Mouse (Mus musculus) retina, postnatal 7 days (tissue): ENCODE results near the gene Zbtb4.

ENCODE experiments used
- DNase-seq: peaks from one replicate; pipeline ENCODE4 v3.0.0-alpha.2; 2012; ENCODE audit warnings: low read depth, low spot score

The Zbtb4 gene

DNA sequence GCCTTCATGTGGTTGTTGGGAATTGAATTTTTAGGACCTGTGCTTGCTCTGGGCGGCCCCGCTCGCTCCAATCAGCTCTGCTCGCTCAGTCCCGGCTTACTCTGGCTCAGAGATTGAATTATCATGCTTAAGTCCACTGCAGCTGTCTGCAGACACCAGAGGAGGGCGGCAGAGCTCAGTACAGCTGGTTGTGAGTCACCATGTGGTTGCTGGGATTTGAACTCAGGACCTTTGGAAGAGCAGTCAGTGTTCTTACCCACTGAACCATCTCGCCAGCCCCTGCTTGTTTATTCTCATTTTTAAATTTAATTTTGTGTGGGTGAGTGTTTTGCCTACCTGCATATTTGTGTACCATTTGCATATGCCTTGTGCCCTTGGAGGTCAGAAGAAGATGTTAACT, 2.2 kb upstream of the Zbtb4 start:
- no peak for DNase-seq

DNA sequence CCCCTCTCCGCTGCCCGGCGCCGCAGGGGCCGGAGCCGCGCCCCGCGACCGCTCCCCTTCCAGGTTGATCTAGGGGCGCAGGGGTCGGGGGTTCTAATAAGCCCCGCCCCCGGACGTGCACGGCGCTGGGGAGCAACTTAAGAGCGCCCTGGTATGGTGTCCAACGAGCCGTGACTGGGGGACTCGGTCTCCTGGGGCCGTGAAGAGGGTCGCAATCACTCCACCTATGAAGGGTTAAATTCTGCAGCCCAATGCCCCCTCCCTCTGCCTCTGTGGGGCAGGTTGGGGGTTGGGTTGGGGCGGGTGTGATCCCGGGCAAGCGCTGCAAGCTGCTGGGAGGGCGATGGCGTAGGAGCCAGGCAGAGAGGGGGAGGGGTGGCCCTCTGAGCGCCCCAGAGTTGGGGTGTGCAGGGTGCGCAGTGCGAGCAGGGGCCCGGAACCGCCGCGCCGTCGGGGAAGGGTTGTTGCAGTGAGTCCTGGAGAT, 456 bp downstream of the Zbtb4 start:
- DNase-seq, result peak; percentile 49

DNA sequence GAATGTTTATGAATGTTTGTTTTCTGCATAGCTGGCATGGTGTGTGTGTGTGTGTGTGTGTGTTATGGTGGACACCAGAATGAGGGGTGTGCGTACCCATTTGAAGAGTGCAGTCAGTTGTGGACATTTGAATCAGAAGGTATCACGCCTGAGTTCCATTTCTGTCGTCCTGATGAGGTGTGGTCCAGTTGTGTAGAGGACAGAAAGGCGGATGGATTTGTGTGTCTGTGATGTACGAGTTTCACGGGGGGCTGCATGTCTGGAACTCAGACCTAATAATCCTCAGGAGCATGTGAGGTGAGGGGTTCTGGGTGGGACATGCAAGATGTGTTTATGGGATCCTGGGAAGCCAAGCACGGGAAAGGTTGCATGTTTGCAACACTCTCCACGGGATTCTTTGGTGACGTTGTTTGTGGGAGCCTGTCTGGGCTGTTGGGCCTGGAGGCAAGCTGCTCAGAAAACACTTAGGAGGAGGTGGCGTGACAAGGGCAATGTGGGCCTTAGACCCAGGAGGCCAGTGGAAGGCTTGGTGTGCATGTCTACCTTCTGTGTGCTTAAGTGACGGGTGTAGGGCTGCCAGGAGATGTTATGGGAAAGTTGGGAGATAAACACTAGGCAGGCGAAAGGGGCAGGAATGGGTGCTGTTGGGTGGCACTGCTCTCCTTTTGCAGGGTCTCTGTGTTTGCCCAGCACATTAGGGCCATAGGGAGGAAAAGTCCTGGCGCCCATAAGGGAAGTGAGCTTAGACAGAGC, 1.3 kb downstream of the Zbtb4 start:
- DNase-seq, result no peak

DNA sequence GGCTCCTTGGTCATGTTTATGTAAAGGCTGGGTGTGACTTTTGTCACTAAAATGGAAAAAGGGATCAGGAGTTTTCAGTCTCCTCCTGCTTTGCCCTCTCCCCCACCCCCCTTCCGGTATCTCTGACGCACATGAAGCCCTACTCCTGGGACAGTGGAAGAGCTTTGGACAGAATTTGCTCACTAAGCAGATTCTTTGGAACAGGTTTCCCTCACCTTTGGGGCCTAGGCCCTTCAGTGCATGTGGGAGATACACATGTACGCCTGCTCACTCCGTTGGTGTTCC, 1.9 kb downstream of the Zbtb4 start:
- DNase-seq, result no peak

DNA sequence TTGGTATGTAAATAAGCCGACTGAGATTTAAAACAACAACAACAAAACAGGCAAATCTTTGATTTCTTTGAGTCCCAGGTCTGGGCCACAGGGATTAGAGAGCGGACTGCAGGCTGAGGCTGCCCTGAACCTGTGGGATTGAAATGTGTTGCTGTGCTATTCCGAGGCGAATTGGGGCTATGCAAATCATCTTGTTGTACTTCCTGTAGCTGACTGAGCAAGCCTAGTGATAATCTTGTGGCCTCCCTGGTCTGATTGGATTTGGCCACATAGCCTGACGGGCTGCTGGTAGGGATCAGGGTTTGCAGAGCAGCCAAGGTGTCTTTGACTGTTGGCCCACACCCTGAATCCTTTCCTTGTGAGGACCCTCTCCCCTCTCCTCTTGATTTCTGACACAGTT, 9.2 kb downstream of the Zbtb4 start:
- DNase-seq, result no peak

DNA sequence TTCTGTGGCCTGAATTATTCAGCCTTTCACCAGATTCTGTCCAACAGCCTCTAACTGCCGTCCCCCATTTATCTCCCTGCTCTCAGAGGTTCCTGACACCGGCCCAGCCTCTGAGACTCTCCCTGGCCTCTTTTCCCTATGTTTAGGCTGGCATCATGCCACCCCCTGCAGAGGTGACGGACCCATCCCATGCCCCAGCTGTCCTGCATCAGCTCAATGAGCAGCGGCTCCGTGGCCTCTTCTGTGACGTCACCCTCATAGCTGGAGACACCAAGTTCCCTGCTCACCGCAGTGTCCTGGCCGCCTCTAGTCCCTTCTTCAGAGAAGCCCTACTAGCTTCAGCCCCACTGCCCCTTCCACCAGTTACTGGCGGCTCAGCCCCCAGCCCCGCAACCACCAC, 10.0 kb downstream of the Zbtb4 start:
- DNase-seq, result no peak

DNA sequence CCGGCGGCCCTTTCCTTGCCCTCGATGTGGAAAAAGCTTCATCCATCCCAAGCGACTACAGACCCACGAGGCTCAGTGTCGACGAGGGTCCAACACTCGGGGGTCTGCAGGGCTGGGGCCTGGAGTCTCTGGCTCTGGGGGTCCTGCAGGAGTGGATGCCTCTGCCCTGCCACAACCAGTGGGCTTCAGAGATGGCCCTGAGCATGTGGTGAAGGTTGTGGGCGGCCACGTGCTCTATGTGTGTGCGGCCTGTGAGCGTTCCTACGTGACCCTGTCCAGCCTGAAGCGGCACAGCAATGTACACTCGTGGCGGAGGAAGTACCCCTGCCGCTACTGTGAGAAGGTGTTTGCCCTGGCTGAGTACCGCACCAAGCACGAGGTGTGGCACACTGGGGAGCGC, 10.8 kb downstream of the Zbtb4 start:
- DNase-seq, result no peak

DNA sequence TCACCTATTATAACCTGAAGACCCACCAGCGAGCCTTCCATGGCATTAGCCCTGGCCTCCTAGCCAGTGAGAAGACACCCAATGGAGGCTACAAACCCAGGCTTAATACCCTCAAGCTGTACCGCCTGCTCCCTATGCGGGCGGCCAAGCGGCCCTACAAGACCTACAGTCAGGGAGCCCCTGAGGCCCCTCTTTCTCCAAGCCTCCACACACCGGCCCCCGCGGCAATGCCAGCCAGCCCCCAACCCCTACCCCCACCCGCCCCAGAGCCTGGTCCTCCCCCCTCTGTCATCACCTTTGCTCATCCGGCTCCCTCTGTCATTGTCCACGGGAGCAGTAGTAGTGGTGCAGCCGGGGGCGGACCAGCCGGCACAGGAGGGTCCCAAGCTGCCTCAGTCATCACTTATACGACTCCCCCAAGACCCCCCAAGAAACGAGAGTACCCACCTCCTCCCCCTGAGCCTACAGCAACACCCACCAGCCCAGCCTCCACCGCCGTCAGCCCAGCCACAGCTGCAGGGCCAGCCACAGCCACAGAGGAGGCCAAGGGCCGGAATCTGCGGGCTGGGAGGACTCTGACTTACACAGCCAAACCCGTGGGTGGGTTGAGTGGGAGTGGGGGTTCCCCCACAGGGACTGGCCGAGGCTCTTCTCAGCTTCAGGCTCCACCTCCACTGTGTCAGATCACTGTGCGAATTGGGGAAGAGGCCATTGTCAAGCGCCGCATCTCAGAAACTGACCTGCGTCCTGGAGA, 12.0 kb downstream of the Zbtb4 start:
- DNase-seq, result no peak

DNA sequence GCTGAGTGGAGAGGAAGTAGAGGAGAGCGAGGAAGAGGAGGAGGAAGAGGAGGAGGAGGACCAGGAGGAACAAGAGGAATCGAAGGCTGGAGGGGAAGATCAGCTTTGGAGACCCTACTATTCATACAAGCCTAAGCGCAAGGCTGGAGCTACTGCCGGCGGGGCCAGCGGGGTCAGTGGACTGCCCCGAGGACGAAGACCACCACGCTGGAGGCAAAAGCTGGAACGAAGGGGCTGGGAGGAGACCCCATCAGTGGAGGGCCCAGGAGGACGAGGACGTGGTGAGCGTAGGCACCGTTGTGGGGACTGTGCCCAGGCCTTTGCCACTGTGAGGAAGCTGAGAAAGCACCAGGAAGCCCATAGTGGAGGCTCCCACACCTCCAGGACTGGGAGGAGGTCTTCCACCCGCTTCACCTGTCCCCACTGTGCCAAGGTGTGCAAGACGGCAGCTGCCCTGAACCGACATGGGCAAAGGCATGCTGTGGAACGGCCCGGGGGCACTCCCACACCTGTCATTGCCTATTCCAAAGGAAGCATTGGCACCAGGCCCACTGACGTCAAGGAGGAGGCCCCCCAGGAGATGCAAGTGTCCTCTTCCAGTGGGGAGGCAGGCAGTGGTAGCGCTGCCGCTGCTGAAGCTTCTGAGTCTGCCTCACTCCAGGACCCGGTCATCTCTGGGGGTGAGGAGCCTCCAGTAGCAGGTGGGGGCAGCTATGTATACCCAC, 12.7 kb downstream of the Zbtb4 start:
- no peak for DNase-seq

DNA sequence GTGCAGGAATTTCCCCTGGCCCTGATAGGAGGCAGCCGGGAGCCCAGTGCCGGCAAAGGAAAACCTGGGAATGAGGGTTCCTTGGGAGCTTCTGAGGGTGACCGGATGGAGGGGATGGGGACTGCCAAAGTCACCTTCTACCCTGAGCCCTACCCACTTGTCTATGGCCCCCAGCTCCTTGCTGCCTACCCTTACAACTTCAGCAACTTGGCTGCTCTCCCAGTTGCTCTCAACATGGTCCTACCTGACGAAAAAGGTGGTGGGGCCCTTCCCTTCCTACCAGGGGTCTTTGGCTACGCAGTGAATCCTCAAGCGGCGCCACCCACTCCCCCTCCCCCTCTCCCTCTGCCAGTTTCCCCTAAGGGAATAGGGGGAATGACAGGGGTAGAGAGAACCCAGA, 13.3 kb downstream of the Zbtb4 start:
- DNase-seq, result no peak

DNA sequence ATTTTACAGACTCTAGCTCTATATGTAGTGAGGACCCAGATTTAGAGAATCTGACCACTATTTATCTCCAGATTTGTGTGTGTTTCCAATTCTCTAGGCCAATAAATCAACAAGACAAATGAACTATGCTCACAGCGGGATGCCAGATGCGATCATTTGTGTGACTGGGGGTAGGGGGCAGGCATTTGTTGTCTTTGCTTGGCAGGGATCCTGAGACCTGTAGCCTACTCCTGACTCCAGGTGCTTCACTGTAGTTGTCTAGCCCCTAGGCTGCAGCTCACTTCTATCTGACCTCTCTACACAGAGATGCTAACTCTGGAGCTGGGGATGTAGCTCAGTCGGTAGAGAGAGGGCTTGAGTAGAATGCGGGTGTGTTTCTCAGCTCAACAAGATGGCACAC, 16.1 kb downstream of the Zbtb4 start:
- DNase-seq, result no peak

DNA sequence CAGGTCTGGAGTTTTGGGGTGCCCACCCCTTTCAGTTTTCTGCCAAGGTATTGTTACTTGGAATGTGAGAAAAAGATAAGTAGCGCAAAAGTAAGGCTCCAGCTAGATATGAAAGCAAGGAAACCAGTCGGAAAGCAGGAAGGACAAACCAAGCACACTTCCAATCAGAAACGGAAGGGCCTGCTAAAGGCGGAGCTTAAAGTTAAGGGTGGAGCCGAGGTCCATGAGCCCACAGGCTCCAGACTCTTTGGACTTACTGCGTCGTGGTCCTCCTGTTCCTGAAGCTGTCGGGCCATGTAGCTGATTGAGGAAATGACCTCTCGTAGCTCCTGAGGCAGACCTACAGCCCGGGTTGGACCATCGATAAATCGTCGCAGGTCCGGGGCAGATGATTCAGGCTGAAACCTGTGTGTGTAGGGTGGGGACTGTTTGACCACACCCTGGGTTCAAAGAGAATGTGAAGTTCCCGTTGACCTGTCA, 19.1 kb downstream of the Zbtb4 start:
- DNase-seq, result no peak

DNA sequence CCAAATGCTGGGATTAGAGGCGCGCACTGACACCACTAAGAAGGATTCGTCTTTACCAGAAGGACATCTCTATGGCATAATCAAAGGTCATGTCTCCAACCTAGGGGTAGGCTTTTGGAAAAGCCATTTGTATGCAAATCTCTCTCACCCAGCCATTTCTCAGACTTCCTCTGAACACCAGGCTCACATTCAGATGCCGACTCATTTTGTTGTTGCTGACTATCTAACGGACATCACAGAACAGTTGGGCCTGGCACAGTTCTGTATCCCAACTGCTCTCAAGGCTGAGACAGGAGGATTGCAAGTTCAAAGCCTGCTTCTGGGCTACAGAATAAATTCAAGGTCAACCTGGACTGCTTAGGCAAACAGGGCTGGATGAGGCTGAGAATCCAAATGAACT, 21.6 kb downstream of the Zbtb4 start:
- DNase-seq, result no peak

DNA sequence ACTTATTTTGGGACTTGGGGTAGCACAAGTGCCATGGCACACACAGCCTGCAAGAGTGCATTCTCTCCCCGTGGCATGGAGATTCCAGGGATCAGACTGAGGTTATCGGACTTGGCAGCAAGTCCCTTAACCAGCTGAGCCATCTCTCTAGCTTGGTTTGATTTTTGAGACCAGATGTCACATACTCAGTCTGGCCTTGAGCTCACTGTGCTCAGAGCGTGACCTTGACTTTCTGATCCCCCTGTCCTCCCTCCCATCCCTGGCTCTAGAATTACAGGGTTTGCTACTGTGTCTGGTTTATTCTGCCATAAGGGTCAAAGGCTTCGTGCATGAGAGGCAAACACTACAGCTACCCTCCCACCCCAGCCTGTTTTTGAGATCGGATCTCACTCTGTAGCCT, 23.7 kb downstream of the Zbtb4 start:
- no peak for DNase-seq

DNA sequence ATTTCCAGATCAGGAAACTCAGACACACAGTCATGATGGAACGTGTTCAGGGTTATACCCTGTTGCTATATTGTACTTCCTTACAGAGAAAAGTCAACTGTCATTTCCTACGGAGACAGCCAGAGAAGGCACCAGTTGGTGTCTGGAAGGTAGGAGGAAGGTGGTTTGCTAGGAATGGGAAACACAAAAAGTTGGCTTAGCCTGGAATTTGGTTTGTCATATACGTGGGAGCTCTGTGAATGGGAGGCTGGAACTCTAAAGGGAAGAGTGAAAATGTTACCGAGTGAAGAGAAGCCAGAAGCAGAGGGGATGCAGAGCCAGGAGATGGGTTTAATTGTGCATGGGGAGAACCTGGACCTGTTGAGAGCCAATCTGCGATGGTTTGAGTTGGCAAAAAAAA, 25.7 kb downstream of the Zbtb4 start:
- DNase-seq, result no peak

DNA sequence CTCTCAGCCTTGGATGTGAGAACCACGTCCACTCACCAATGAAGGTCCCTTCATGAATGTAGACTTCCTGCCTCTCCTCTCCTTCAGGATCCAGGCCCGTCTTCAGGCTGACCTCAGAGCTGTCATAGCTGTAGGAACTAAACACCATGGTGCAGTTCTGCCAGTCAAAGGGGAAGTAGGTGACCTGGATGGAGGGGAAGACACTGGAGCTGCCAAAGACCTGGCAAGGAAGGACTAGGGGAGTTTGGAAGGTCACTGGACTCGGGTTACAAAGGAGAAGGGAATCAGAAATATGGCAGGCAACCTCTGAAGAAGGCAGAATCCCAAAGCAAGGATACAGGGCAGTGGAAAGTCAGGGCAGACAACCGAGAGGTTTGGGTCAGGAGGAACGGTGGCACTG, 27.7 kb downstream of the Zbtb4 start:
- DNase-seq, result no peak

DNA sequence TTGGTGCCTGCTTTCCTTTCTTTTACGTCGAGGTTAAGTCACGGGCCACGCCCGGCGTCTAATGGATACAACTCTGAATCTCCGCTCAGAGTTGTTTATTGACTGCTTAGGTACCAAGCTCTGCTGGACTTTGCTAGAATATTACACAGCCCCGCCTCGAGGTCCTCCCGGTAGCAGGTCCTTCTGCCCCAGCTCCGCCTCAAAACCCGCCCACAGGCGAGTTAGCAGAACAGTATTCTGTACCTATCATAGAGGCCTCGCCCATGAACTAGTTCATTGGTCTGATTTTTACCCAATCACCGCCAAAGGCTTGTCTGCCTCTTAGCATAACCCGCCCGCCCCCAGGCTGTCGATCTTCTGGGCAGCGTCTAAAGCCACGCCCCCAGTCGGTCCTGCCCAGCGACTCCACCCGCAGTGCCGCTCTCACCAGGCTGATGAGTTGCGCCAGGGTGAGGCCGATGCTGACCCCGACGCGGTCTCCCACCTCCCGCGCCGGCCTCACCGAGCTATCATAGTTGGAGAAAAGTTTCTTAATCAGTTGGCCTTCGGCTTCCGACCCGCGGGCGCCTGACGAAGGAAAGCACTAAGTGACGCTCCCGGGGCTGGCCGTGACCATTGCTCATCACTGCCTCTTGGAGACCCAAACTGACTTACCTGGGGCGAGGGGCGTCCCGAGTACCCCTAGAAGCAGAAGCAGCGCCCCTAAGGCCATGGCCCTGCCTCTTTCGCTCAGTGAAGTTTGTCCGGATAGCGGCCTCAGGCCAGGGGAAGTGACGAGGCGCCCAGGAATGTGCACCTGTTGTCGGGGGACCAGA, 29.7 kb downstream of the Zbtb4 start, which contains the start of gene Chrnb1:
Gene Chrnb1, minus strand, starts transcription at position 776 of the 815 bp plus-strand sequence.
- DNase-seq, result peak; percentile 86

DNA sequence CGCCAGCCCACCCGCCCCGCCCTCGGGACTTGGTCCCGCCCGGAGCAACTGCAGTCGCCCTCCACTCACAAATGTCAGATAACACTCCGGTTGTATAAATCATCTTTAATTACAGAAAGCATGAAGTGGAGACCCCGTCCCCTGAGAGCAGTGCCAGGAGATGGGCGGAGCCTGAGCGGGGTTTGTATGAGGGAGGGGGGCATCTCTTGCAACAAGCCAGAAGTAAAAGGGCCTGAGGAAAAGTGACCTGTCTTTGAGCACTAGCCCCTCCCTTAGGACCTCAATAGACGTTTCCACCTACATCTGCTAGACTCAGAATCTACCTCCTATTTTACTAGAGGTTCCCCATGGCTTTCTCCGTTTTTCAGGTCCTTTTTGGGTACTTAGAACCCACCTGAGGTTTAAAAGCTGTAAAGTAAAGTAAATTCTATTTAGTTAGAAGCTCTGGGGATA, 30.3 kb downstream of the Zbtb4 start:
- no peak for DNase-seq

DNA sequence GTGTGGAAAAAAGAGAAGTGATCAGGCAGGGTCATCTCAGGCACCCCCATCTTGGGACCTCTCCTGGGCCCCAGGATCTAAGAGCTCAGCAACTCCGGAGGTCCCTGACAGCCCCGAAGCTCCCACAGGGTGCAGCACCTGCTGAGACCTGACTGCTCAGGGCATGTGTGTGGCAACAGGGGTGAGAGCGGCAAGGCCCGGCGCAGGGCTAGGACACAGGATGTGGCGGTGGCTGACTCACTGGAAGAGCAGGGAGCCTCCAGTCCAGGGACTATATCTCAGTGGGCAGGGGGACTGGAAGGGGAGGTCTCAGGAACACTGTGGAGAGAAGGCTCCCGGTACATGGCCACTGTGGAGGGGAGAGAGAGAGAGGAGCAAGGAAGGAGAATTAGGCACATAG, 32.2 kb downstream of the Zbtb4 start:
- DNase-seq, result no peak

DNA sequence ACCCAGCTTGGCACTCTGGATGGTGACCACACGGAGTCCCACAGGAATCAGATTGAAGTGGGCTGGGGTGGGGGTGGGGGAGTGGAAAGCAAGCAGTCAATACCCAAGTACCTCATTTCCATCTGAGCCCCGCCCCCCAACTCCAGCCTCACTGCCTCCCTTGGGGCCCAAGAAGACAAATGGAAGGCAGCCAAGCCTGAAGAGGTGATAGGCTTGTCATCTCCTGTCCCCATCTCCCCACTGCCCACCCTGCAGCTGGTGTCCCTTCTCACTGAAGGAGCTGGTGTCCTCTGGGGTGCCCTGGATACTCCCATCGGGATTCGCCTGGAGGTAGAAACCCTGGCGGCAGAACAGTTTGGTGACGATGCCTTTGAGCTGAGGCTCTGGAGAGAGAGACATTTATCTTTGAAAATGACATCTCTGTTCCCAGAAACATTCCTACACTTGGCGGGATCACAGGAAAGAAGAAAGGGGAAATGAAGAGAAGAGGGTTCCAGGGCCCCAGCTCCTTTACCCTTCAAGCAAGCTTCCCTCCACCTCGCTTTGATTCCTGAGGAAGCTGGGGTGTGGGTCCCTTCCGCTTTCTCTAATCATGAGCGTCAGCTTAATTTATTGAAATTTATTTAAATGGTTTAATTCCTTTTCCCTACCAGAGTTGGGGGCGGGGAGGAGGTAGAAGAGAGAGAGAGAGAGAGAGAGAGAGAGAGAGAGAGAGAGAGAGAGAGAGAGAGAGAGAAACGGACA, 33.9 kb downstream of the Zbtb4 start:
- DNase-seq, result no peak

DNA sequence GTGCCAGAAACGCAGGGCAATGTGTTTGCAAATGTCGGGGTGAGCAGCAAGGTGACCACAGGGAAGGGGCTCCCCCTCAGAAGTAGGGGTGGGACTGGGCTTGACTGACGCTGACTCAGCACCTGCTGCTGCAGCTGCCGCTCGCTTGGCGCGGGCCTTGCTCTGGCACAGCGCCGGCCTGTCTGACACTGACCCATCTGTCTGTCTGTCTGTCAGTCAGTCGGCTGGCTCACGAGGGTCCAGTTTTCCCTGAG, 34.4 kb downstream of the Zbtb4 start:
- DNase-seq, result no peak
